Mouse (Mus musculus) central nervous system, embryonic 18 days (tissue): ENCODE data around the gene Nae1. TPM values are rescaled to one million over a fixed set of nuclear protein-coding genes. Genes with fewer than 3 reads are reported as not detected.

Source experiments
- polyA plus RNA-seq: library from polyadenylated mRNA; depleted of rRNA; stranded (reverse); fragments of >200 nt; gene quantifications from 2 replicates; pipeline ENCODE4 v1.2.3, GENCODE M21; 2012; rRNA removed

The Nae1 gene
- polyA plus RNA-seq = 91.5 and 98.5 TPM in 2 replicates

GRCm38 (mm10) chr8:104533971-104534778 lies at the start of gene Nae1, which contains the start of gene Car7:
Gene Nae1, minus strand, starts transcription at chr8:104534637.
Gene Car7, plus strand, starts transcription at chr8:104534689.

GRCm38 (mm10) chr8:104509061-104510006 lies 25.1 kb downstream of the Nae1 start, which contains the start of gene Terb1:
Gene Terb1, minus strand, starts transcription at chr8:104509910.

Other genes with a start within 250 kb of the Nae1 start
- gene Cmtm2a, start 241.5 kb downstream of the Nae1 start, polyA plus RNA-seq = not detected in 2 replicates
- not detected in 2 replicates for gene Gm45711, start 224.6 kb downstream of the Nae1 start, polyA plus RNA-seq
- gene Cmtm1, start 224.5 kb downstream of the Nae1 start, polyA plus RNA-seq = 0.10 TPM in 1 of 2 replicates, not detected in the other
- not detected in 2 replicates for gene Gm11020, start 213.1 kb downstream of the Nae1 start, polyA plus RNA-seq
- gene Cmtm2b, start 212.4 kb downstream of the Nae1 start, polyA plus RNA-seq = not detected in 2 replicates
- 48.1 and 55.4 TPM in 2 replicates for gene Cmtm3, start 195.2 kb downstream of the Nae1 start, polyA plus RNA-seq
- gene Cmtm4, start 138.8 kb downstream of the Nae1 start, polyA plus RNA-seq = 24.1 and 24.6 TPM in 2 replicates
- gene Dync1li2, start 91.6 kb downstream of the Nae1 start, polyA plus RNA-seq = 108 and 110 TPM in 2 replicates
- gene Terb1, start 24.7 kb downstream of the Nae1 start, polyA plus RNA-seq = 0.52 and 0.80 TPM in 2 replicates
- 2.6 and 2.8 TPM in 2 replicates for gene Car7, start 52 bp upstream of the Nae1 start, polyA plus RNA-seq
- gene Pdp2, start 56.8 kb upstream of the Nae1 start, polyA plus RNA-seq = 7.8 and 8.0 TPM in 2 replicates
- not detected in 2 replicates for gene Cdh16, start 89.8 kb upstream of the Nae1 start, polyA plus RNA-seq
- gene Rrad, start 96.7 kb upstream of the Nae1 start, polyA plus RNA-seq = 3.3 and 5.1 TPM in 2 replicates
- gene Ciao2b, start 107.3 kb upstream of the Nae1 start, polyA plus RNA-seq = 78.0 and 96.6 TPM in 2 replicates
- not detected in 2 replicates for gene Ces2a, start 199.4 kb upstream of the Nae1 start, polyA plus RNA-seq